Mouse (Mus musculus): ENCODE data around the gene Rhobtb1. TPM values are rescaled to one million over a fixed set of nuclear protein-coding genes. Genes with fewer than 3 reads are reported as not detected.

Rhobtb1 gene
- total RNA-seq, 2 experiments from 2014 or later: 8.6 to 9.5 TPM

- no peak overlapping the region for H3K27ac ChIP-seq
- intact Hi-C loops (cut with DNase I): no loop called here
- no peak overlapping the region for H3K4me3 ChIP-seq
- TF ChIP-seq CTCF (IDR thresholded peaks at IDR 0.05): no peak
- no peak for DNase-seq (ENCODE audit: extremely low spot score in 1 of 2, low spot score in 2 of 2)
Observed at GRCm38 (mm10) chr10:69193721-69194120, 42.5 kb downstream of the Rhobtb1 start.

GRCm38 (mm10) chr10:69204677-69205400, 53.6 kb downstream of the Rhobtb1 start:
- no peak overlapping the region for H3K27ac ChIP-seq
- intact Hi-C loops (cut with DNase I): no loop called here
- DNase-seq (ENCODE audit: extremely low spot score in 1 of 2, low spot score in 2 of 2): no peak
- no peak overlapping the region for H3K4me3 ChIP-seq
- TF ChIP-seq CTCF (IDR thresholded peaks at IDR 0.05): no peak

- intact Hi-C loops (cut with DNase I): no loop called here
- no peak for DNase-seq (ENCODE audit: extremely low spot score in 1 of 2, low spot score in 2 of 2)
- no peak for TF ChIP-seq CTCF (IDR thresholded peaks at IDR 0.05)
- H3K4me3 ChIP-seq: no peak overlapping the region
- no peak overlapping the region for H3K27ac ChIP-seq
Observed at GRCm38 (mm10) chr10:69206081-69206480, 54.8 kb downstream of the Rhobtb1 start.

- no peak overlapping the region for H3K4me3 ChIP-seq
- no peak overlapping the region for H3K27ac ChIP-seq
- no peak for DNase-seq (ENCODE audit: extremely low spot score in 1 of 2, low spot score in 2 of 2)
- TF ChIP-seq CTCF (IDR thresholded peaks at IDR 0.05): no peak
- intact Hi-C loops (cut with DNase I): no loop called here
Observed at GRCm38 (mm10) chr10:69207481-69207880, 56.2 kb downstream of the Rhobtb1 start.

- no peak overlapping the region for H3K27ac ChIP-seq
- DNase-seq (ENCODE audit: extremely low spot score in 1 of 2, low spot score in 2 of 2): no peak
- intact Hi-C loops (cut with DNase I): no loop called here
- no peak for TF ChIP-seq CTCF (IDR thresholded peaks at IDR 0.05)
- H3K4me3 ChIP-seq: no peak overlapping the region
Observed at GRCm38 (mm10) chr10:69207981-69208630, 56.9 kb downstream of the Rhobtb1 start.

GRCm38 (mm10) chr10:69208705-69209104, 57.5 kb downstream of the Rhobtb1 start:
- TF ChIP-seq CTCF (IDR thresholded peaks at IDR 0.05): no peak; the same call in 1 of the 2 replicates
- Histone ChIP-seq H3K4me3 (no peak overlapping the region), H3K27ac (no peak overlapping the region)
- no peak for DNase-seq (ENCODE audit: extremely low spot score in 1 of 2, low spot score in 2 of 2)
- intact Hi-C loops (cut with DNase I): no loop called here

- no peak for TF ChIP-seq CTCF (IDR thresholded peaks at IDR 0.05)
- intact Hi-C loops (cut with DNase I): no loop called here
- H3K27ac ChIP-seq: no peak overlapping the region
- no peak for DNase-seq (ENCODE audit: extremely low spot score in 1 of 2, low spot score in 2 of 2)
- no peak overlapping the region for H3K4me3 ChIP-seq
Observed at GRCm38 (mm10) chr10:69210006-69210405, 58.8 kb downstream of the Rhobtb1 start.

- Histone ChIP-seq H3K4me3 (no peak overlapping the region), H3K27ac (no peak overlapping the region)
- intact Hi-C loops (cut with DNase I): no loop called here
- no peak for TF ChIP-seq CTCF (IDR thresholded peaks at IDR 0.05)
- no peak for DNase-seq (ENCODE audit: extremely low spot score in 1 of 2, low spot score in 2 of 2)
Observed at GRCm38 (mm10) chr10:69210659-69211058, 59.4 kb downstream of the Rhobtb1 start.

- peak overlapping the region; percentile 96; the same call in 1 of the 2 replicates for H3K27ac ChIP-seq
- no peak for TF ChIP-seq CTCF (IDR thresholded peaks at IDR 0.05)
- no peak for DNase-seq (ENCODE audit: extremely low spot score in 1 of 2, low spot score in 2 of 2)
- intact Hi-C loops (cut with DNase I): no loop called here
- H3K4me3 ChIP-seq: peak overlapping the region; percentile 79
Observed at GRCm38 (mm10) chr10:69211560-69211959, 60.3 kb downstream of the Rhobtb1 start.

- H3K4me3 ChIP-seq: peak overlapping the region; percentile 79
- TF ChIP-seq CTCF (IDR thresholded peaks at IDR 0.05): no peak
- H3K27ac ChIP-seq: peak overlapping the region; percentile 96
- peak; percentile 17 to 23 for DNase-seq (ENCODE audit: extremely low spot score in 1 of 2, low spot score in 2 of 2)
- intact Hi-C loops (cut with DNase I): loop anchor here (2.0 kb wide), 1 partner anchor 25 kb away; no protein-coding TSS in a partner anchor
Observed at GRCm38 (mm10) chr10:69211976-69212375, 60.7 kb downstream of the Rhobtb1 start.

- Histone ChIP-seq H3K4me3 (peak within 1 kb of the TSS; percentile 79), H3K27ac (peak within 1 kb of the TSS; percentile 96)
- intact Hi-C loops (cut with DNase I): loop anchor here (2.0 kb wide), 1 partner anchor 26 kb away; no protein-coding TSS in a partner anchor
- peak; percentile 71 for DNase-seq (ENCODE audit: extremely low spot score in 1 of 2, low spot score in 2 of 2)
- TF ChIP-seq CTCF (IDR thresholded peaks at IDR 0.05): no peak
Observed at GRCm38 (mm10) chr10:69212542-69213440, 61.6 kb downstream of the Rhobtb1 start, which contains the start of gene A930033H14Rik. Gene A930033H14Rik (minus strand): TSS chr10:69213098.
